Mouse (Mus musculus) kidney, adult 2 months (tissue): ENCODE measurements around the gene Dido1.

ENCODE experiments used
- CTCF ChIP-seq: fragments of 200-500 bp; conservative IDR thresholded peaks from 2 replicates; pipeline ENCODE4 v1.5.1; 2011; ENCODE audit warnings: low read depth, mild to moderate bottlenecking, control low read depth, low read length, moderate library complexity, mixed read lengths; ENCODE audit not compliant: insufficient read depth, insufficient read length
- POLR2A ChIP-seq: fragments of 200-500 bp; IDR thresholded peaks from one replicate; pipeline ENCODE4 v1.6.1; 2011; ENCODE audit warnings: low read depth, low read length, control low read depth

- TF ChIP-seq CTCF (no peak), POLR2A (no peak)
These were observed 49.3 kb downstream of the Dido1 start for GRCm38 (mm10) chr2:180660521-180660920.
